Mouse (Mus musculus): ENCODE measurements at regions not wholly inside any gene's neighbourhood (a gene's known extent, or its start where the extent isn't known, plus 50 kb on each side); places are given as distances from the start of the nearest gene placed in this dataset. TPM values are rescaled to one million over a fixed set of nuclear protein-coding genes. Genes with fewer than 3 reads are reported as not detected.

- 10% methylated on average over 11 of the region's 11 CpGs for WGBS
- DNase-seq (ENCODE audit: low spot score) (no peak), ATAC-seq (ENCODE audit: low FRiP score) (peak; percentile 63)
- Histone ChIP-seq H3K27ac (ENCODE audit: low read depth, low read length) (peak overlapping the region; percentile 62; the same call in 1 of the 2 replicates), H3K4me3 (ENCODE audit: low read depth, low read length) (peak overlapping the region; percentile 25; the same call in 1 of the 2 replicates), H3K4me2 (ENCODE audit: low read depth, low read length, poor library complexity, severe bottlenecking) (peak overlapping the region; percentile 45), H3K36me3 (ENCODE audit: insufficient read depth, low read length) (no peaks in the 10 kb centered on the region), H3K9me3 (ENCODE audit: low read length) (no peaks in the 10 kb centered on the region), H3K4me1 (ENCODE audit: insufficient read depth, low read length) (no peaks in the 10 kb centered on the region), H3K27me3 (ENCODE audit: insufficient read depth, low read length) (no peaks in the 10 kb centered on the region), H3K9ac (replicated peaks; ENCODE audit: low read length, poor library complexity, severe bottlenecking) (peak overlapping the region; percentile 36; the same call in 1 of the 2 replicates)
- no peak for TF ChIP-seq CTCF (IDR thresholded peaks at IDR 0.05)
These were observed 50.6 kb upstream of the Kif2a start for GRCm38 (mm10) chr13:107072345-107073038.

Small RNA genes in the stretch of these regions (microRNA-seq; reads per million reads assigned to microRNA genes)
- gene Gm22118 (ENCODE audit: borderline number of aligned reads), result not detected

Measured in midbrain, postnatal 0 days (tissue).